Mouse (Mus musculus): ENCODE data around the gene A730049H05Rik.

GRCm38 (mm10) chr6:92860285-92860912 is 44.1 kb downstream of the A730049H05Rik start:
- TF ChIP-seq POLR2A (IDR thresholded peaks at IDR 0.05; ENCODE audit: extremely low read depth, insufficient read depth, low read length) (no peak), CTCF (IDR thresholded peaks at IDR 0.05; ENCODE audit: low read depth, low read length) (no peak)
